In genomic region chr14:52021138-52021529, GRCm38 (mm10) we compare ENCODE assay signal across 9 mouse cellular contexts. TPM values are rescaled to one million over a fixed set of nuclear protein-coding genes. Genes with fewer than 3 reads are reported as not detected.
DNase-seq lines count a peak whose midpoint lies in the region; ATAC-seq and TF ChIP-seq lines count a peak whose summit lies in the region.
"Had no signal": no experiment of that assay in that cellular context is flagged by ENCODE, and none has a peak within 500 bp of the region (broad histone marks: within the 10 kb centered on the region; RNA-seq: fewer than 3 reads in every experiment).

No protein-coding gene starts in this region.

- no peaks in the 10 kb centered on the region for H3K27me3 ChIP-seq in forebrain, embryonic 10.5 days (ENCODE audit: poor library complexity, severe bottlenecking)
- H3K27me3 ChIP-seq in forebrain, embryonic 16.5 days (replicated peaks; ENCODE audit: control insufficient read depth, insufficient read depth, low read length), result no peaks in the 10 kb centered on the region
- H3K27me3 ChIP-seq in testis, adult 2 months (ENCODE audit: control insufficient read depth, insufficient read depth, low read length), result no peaks in the 10 kb centered on the region
- H3K27me3 ChIP-seq in liver, embryonic 13.5 days, result no peaks in the 10 kb centered on the region

- no peak for ATAC-seq in forebrain, embryonic 16.5 days
- ATAC-seq in liver, embryonic 13.5 days (ENCODE audit: low read depth), result no peak
- no peak for ATAC-seq in monocyte, adult 5-6 weeks (replicated peaks; ENCODE audit: insufficient number of reproducible peaks, low FRiP score, low TSS enrichment, poor library complexity, severe bottlenecking)

- no peaks in the 10 kb centered on the region for H3K9me3 ChIP-seq in forebrain, embryonic 10.5 days
- H3K9me3 ChIP-seq in forebrain, embryonic 16.5 days (ENCODE audit: control insufficient read depth, low read length), result no peaks in the 10 kb centered on the region
- no peaks in the 10 kb centered on the region for H3K9me3 ChIP-seq in liver, embryonic 13.5 days (replicated peaks)

- TF ChIP-seq CTCF in testis, adult 2 months (IDR thresholded peaks at IDR 0.05; ENCODE audit: control insufficient read depth, insufficient read depth, insufficient replicate concordance, low read depth, low read length), result no peak

- no peak for TF ChIP-seq POLR2A in testis, adult 2 months (IDR thresholded peaks at IDR 0.05; ENCODE audit: control insufficient read depth, low read depth, low read length)

- H3K4me2 ChIP-seq in forebrain, embryonic 16.5 days (ENCODE audit: low read length), result no peak overlapping the region
- peak overlapping the region; percentile 88 for H3K4me2 ChIP-seq in liver, embryonic 13.5 days

- H3K4me1 ChIP-seq in forebrain, embryonic 10.5 days, result peaks cover 77% of the 10 kb centered on the region
- peaks cover 20% of the 10 kb centered on the region for H3K4me1 ChIP-seq in forebrain, embryonic 16.5 days (replicated peaks; ENCODE audit: control insufficient read depth, insufficient read depth, low read length)
- peaks cover 14% of the 10 kb centered on the region for H3K4me1 ChIP-seq in testis, adult 2 months (ENCODE audit: control insufficient read depth, insufficient read depth, low read length)
- peaks cover 83% of the 10 kb centered on the region for H3K4me1 ChIP-seq in liver, embryonic 13.5 days (replicated peaks)

- peaks cover 8% of the 10 kb centered on the region for H3K36me3 ChIP-seq in forebrain, embryonic 10.5 days (replicated peaks)
- no peaks in the 10 kb centered on the region for H3K36me3 ChIP-seq in forebrain, embryonic 16.5 days (ENCODE audit: control insufficient read depth, insufficient read depth)
- H3K36me3 ChIP-seq in testis, adult 2 months (ENCODE audit: control insufficient read depth, insufficient read depth, low read length), result no peaks in the 10 kb centered on the region
- peaks cover 5% of the 10 kb centered on the region; the same call in 1 of the 2 replicates for H3K36me3 ChIP-seq in liver, embryonic 13.5 days

- DNase-seq in forebrain, embryonic 10.5 days (ENCODE audit: extremely low spot score, low spot score), result no peak
- no peak for DNase-seq in testis, postnatal 14 days (ENCODE audit: low spot score)
- no peak for DNase-seq in liver, embryonic 13.5 days
- no peak for DNase-seq in spleen, adult 12 weeks (ENCODE audit: low spot score)
- no peak for DNase-seq in c-Kit-positive CD71-positive TER-119-positive erythroid progenitor cells, embryonic 14.5 days (ENCODE audit: low spot score)

- 82% methylated on average over 4 of the region's 4 CpGs for WGBS in forebrain, embryonic 10.5 days
- 61% methylated on average over 4 of the region's 4 CpGs for WGBS in forebrain, embryonic 16.5 days
- WGBS in liver, embryonic 13.5 days (ENCODE audit: insufficient replicate concordance), result 67% methylated on average over 4 of the region's 4 CpGs

- peak overlapping the region; percentile 71 for H3K4me3 ChIP-seq in forebrain, embryonic 10.5 days
- no peak overlapping the region for H3K4me3 ChIP-seq in forebrain, embryonic 16.5 days (replicated peaks; ENCODE audit: low read length)
- H3K4me3 ChIP-seq in testis, adult 2 months (ENCODE audit: control insufficient read depth, low read depth, low read length), result peak overlapping the region; percentile 16; the same call in 1 of the 2 replicates
- H3K4me3 ChIP-seq in liver, embryonic 13.5 days (replicated peaks), result peak overlapping the region; percentile 77

- H3K9ac ChIP-seq in forebrain, embryonic 16.5 days (replicated peaks; ENCODE audit: low read depth, low read length), result no peak overlapping the region
- H3K9ac ChIP-seq in liver, embryonic 13.5 days, result peak overlapping the region; percentile 92

- peak overlapping the region; percentile 99 for H3K27ac ChIP-seq in forebrain, embryonic 10.5 days
- H3K27ac ChIP-seq in forebrain, embryonic 16.5 days (ENCODE audit: low read length), result no peak overlapping the region
- H3K27ac ChIP-seq in testis, adult 2 months (ENCODE audit: control insufficient read depth, insufficient read depth, low read depth, low read length), result peak overlapping the region; percentile 32; the same call in 1 of the 2 replicates
- peak overlapping the region; percentile 97 for H3K27ac ChIP-seq in liver, embryonic 13.5 days

RNA-seq across cellular contexts. Expression of gene Zfp219, which starts 0.6 kb away (rescaled TPM):
- 85.4 and 87.6 TPM in 2 replicates for polyA plus RNA-seq in forebrain, embryonic 10.5 days (2016; fragmentation: Nextera tagmentation; extraction: Ambion mirVana)
- 28.6 and 32.2 TPM in 2 replicates for polyA plus RNA-seq in forebrain, embryonic 16.5 days (2015; fragmentation: Nextera tagmentation; extraction: Ambion mirVana)
- 161 and 174 TPM in 2 replicates for polyA plus RNA-seq in testis, adult 2 months (2012; rRNA removed)
- 10.1 and 10.5 TPM in 2 replicates for polyA plus RNA-seq in liver, embryonic 13.5 days (2015; fragmentation: Nextera tagmentation; extraction: Ambion mirVana)
- 7.1 to 11.0 TPM (median 8.5 TPM) in 3 replicates for total RNA-seq in monocyte, adult 5-6 weeks (2017)

RNA-seq across cellular contexts. Expression of gene Tmem253, which starts 5.7 kb away (rescaled TPM):
- polyA plus RNA-seq in forebrain, embryonic 10.5 days (2016; fragmentation: Nextera tagmentation; extraction: Ambion mirVana), result 0.63 and 0.96 TPM in 2 replicates
- 0.67 and 0.81 TPM in 2 replicates for polyA plus RNA-seq in forebrain, embryonic 16.5 days (2015; fragmentation: Nextera tagmentation; extraction: Ambion mirVana)
- polyA plus RNA-seq in testis, adult 2 months (2012; rRNA removed), result 2.0 and 2.1 TPM in 2 replicates
- polyA plus RNA-seq in liver, embryonic 13.5 days (2015; fragmentation: Nextera tagmentation; extraction: Ambion mirVana), result 0.09 and 0.20 TPM in 2 replicates
- total RNA-seq in monocyte, adult 5-6 weeks (2017), result 0.97 TPM in 1 of 3 replicates, not detected in the others

RNA-seq across cellular contexts. Expression of gene Olfr221, which starts 21.1 kb away (rescaled TPM):
- polyA plus RNA-seq in forebrain, embryonic 10.5 days (2016; fragmentation: Nextera tagmentation; extraction: Ambion mirVana), result not detected in 2 replicates
- not detected in 2 replicates for polyA plus RNA-seq in forebrain, embryonic 16.5 days (2015; fragmentation: Nextera tagmentation; extraction: Ambion mirVana)
- 0.45 and 0.53 TPM in 2 replicates for polyA plus RNA-seq in testis, adult 2 months (2012; rRNA removed)
- not detected in 2 replicates for polyA plus RNA-seq in liver, embryonic 13.5 days (2015; fragmentation: Nextera tagmentation; extraction: Ambion mirVana)
- not detected in 3 replicates for total RNA-seq in monocyte, adult 5-6 weeks (2017)
- polyA plus RNA-seq: C2C12 had no signal

RNA-seq across cellular contexts. Expression of gene Arhgef40, which starts 36.6 kb away (rescaled TPM):
- polyA plus RNA-seq in forebrain, embryonic 10.5 days (2016; fragmentation: Nextera tagmentation; extraction: Ambion mirVana), result 97.5 and 102 TPM in 2 replicates
- 58.5 and 70.4 TPM in 2 replicates for polyA plus RNA-seq in forebrain, embryonic 16.5 days (2015; fragmentation: Nextera tagmentation; extraction: Ambion mirVana)
- polyA plus RNA-seq in testis, adult 2 months (2012; rRNA removed), result 5.6 and 6.6 TPM in 2 replicates
- 16.5 and 19.7 TPM in 2 replicates for polyA plus RNA-seq in liver, embryonic 13.5 days (2015; fragmentation: Nextera tagmentation; extraction: Ambion mirVana)
- total RNA-seq in monocyte, adult 5-6 weeks (2017), result 2.5 to 9.0 TPM (median 3.2 TPM) in 3 replicates
